Mouse (Mus musculus) common myeloid progenitor, adult 5-6 weeks (primary cell): ENCODE results near the gene Bnip3. TPM values are rescaled to one million over a fixed set of nuclear protein-coding genes. Genes with fewer than 3 reads are reported as not detected.

ENCODE experiments used
- ATAC-seq: replicated peaks from 2 replicates; pipeline ENCODE4 v1.8.0; 2016; ENCODE audit warnings: low read depth, mild to moderate bottlenecking, moderate TSS enrichment, inconsistent platforms; ENCODE audit not compliant: poor library complexity, severe bottlenecking
- total RNA-seq: library from RNA; stranded (forward); fragments of 200-1000, 187-1606 nt; gene quantifications from 2 replicates; pipeline ENCODE4 v1.2.3, GENCODE M21; 2017

Bnip3 gene
- total RNA-seq: 20.7 and 23.9 TPM in 2 replicates

GRCm38 (mm10) chr7:138909277-138910192 is at the start of gene Bnip3:
Gene Bnip3 (minus strand): TSS chr7:138909519.
- ATAC-seq: peak; percentile 94

GRCm38 (mm10) chr7:138957106-138957505 is 47.8 kb upstream of the Bnip3 start:
- no peak for ATAC-seq

- no peak for ATAC-seq
These were observed 46.5 kb upstream of the Bnip3 start for GRCm38 (mm10) chr7:138955787-138956186.

- ATAC-seq: no peak
These were observed 39.0 kb upstream of the Bnip3 start for GRCm38 (mm10) chr7:138948309-138948708.

GRCm38 (mm10) chr7:138947741-138948140 is 38.4 kb upstream of the Bnip3 start:
- ATAC-seq: no peak

- no peak for ATAC-seq
These were observed 36.3 kb upstream of the Bnip3 start for GRCm38 (mm10) chr7:138945668-138946067.

GRCm38 (mm10) chr7:138942301-138942700 is 33.0 kb upstream of the Bnip3 start:
- ATAC-seq: no peak

GRCm38 (mm10) chr7:138941571-138941970 is 32.3 kb upstream of the Bnip3 start:
- ATAC-seq: no peak

GRCm38 (mm10) chr7:138940612-138941461 is 31.5 kb upstream of the Bnip3 start, which contains the start of gene Jakmip3:
Gene Jakmip3 (plus strand): TSS chr7:138940730.
- no peak for ATAC-seq

GRCm38 (mm10) chr7:138940256-138940611 is 30.9 kb upstream of the Bnip3 start:
- no peak for ATAC-seq

GRCm38 (mm10) chr7:138938991-138939390 is 29.7 kb upstream of the Bnip3 start:
- ATAC-seq: no peak

GRCm38 (mm10) chr7:138934523-138934922 is 25.2 kb upstream of the Bnip3 start:
- no peak for ATAC-seq

GRCm38 (mm10) chr7:138928456-138928855 is 19.1 kb upstream of the Bnip3 start:
- ATAC-seq: no peak

GRCm38 (mm10) chr7:138923756-138924425 is 14.6 kb upstream of the Bnip3 start:
- ATAC-seq: no peak; the same call in 1 of the 2 replicates

- ATAC-seq: no peak
These were observed 12.3 kb upstream of the Bnip3 start for GRCm38 (mm10) chr7:138921611-138922010.

- ATAC-seq: peak; percentile 85
These were observed 10.0 kb upstream of the Bnip3 start for GRCm38 (mm10) chr7:138919156-138919944.

- no peak for ATAC-seq
These were observed 4.3 kb upstream of the Bnip3 start for GRCm38 (mm10) chr7:138913616-138914015.

- no peak; the same call in 1 of the 2 replicates for ATAC-seq
These were observed 859 bp upstream of the Bnip3 start for GRCm38 (mm10) chr7:138910193-138910562.

- no peak for ATAC-seq
These were observed 497 bp downstream of the Bnip3 start for GRCm38 (mm10) chr7:138908768-138909276.
